Mouse (Mus musculus) liver, postnatal 0 days (tissue): ENCODE results near the gene Ckap5. TPM values are rescaled to one million over a fixed set of nuclear protein-coding genes. Genes with fewer than 3 reads are reported as not detected.
"Not testable (repeated sequence)": the region's sequence is repeated elsewhere in the genome, so short reads cannot be mapped to it uniquely, and the experiment has no call there.

Experiments
- ATAC-seq: fragments of 200-750 bp; cut with Nextera tagmentation; 2 replicates; pipeline ENCODE4 v1.8.0; 2017; ENCODE audit warnings: mild to moderate bottlenecking, moderate library complexity
- DNase-seq: peaks from one replicate; pipeline ENCODE4 v3.0.0-alpha.2; 2016
- H3K27ac ChIP-seq: fragments of 300-500 bp; sonication (generic); 2 replicates; pipeline ENCODE4 v1.5.1; 2014; ENCODE audit warnings: antibody characterized with exemption, moderate library complexity, mild to moderate bottlenecking, low read depth
- H3K27me3 ChIP-seq: fragments of 300-500 bp; sonication (generic); 2 replicates; pipeline ENCODE4 v1.6.1; 2014; ENCODE audit warnings: low read length, control low read depth, mixed read lengths; ENCODE audit not compliant: insufficient read depth
- H3K36me3 ChIP-seq: fragments of 300-500 bp; sonication (generic); replicated peaks from 2 replicates; pipeline ENCODE4 v1.6.1; 2014; ENCODE audit warnings: mild to moderate bottlenecking, control low read depth, low read length, moderate library complexity, mixed read lengths; ENCODE audit not compliant: insufficient read depth
- H3K4me1 ChIP-seq: fragments of 300-500 bp; sonication (generic); 2 replicates; pipeline ENCODE4 v1.6.1; 2014; ENCODE audit warnings: antibody characterized with exemption, mild to moderate bottlenecking, control low read depth; ENCODE audit not compliant: insufficient read depth
- H3K4me2 ChIP-seq: fragments of 300-500 bp; sonication (generic); 2 replicates; pipeline ENCODE4 v1.6.1; 2014; ENCODE audit warnings: low read depth, mild to moderate bottlenecking, low read length, moderate library complexity, mixed read lengths
- H3K4me3 ChIP-seq: fragments of 300-500 bp; sonication (generic); 2 replicates; pipeline ENCODE4 v1.5.1; 2014; ENCODE audit warnings: low read depth, low read length
- H3K9ac ChIP-seq: fragments of 300-500 bp; sonication (generic); replicated peaks from 2 replicates; pipeline ENCODE4 v1.6.1; 2014; ENCODE audit warnings: mild to moderate bottlenecking, moderate library complexity
- H3K9me3 ChIP-seq: fragments of 300-500 bp; sonication (generic); 2 replicates; pipeline ENCODE4 v1.6.1; 2016; ENCODE audit warnings: mild to moderate bottlenecking, control low read depth, low read length, mixed read lengths
- CTCF ChIP-seq: sonication (generic); IDR thresholded peaks from 2 replicates; pipeline ENCODE4 v1.5.1; 2016; ENCODE audit warnings: antibody characterized with exemption, low read depth
- EP300 ChIP-seq: IDR thresholded peaks from 2 replicates; pipeline ENCODE4 v1.6.1; 2016; ENCODE audit warnings: antibody characterized with exemption, low read depth, mild to moderate bottlenecking
- WGBS: fragments of 180-500 bp; shearing (Covaris S2); extraction: QIAGEN DNeasy Blood & Tissue Kit; methylation state at CpG from one replicate; pipeline ENCODE4 v1.1.7; 2014; ENCODE audit not compliant: insufficient replicate concordance; 5-methylcytosine and 5-hydroxymethylcytosine counted together
- polyA plus RNA-seq: library from polyadenylated mRNA; unstranded; fragments of >200 nt; fragmentation: Nextera tagmentation; extraction: Ambion mirVana; gene quantifications from 2 replicates; pipeline ENCODE4 v1.2.1, GENCODE M21; 2015

Gene Ckap5
- polyA plus RNA-seq, 1 experiment from 2014 or later: 22.1 TPM

- H3K4me3 ChIP-seq: no peak overlapping the region
- no peak for TF ChIP-seq EP300
- TF ChIP-seq CTCF: peak; percentile 43
- H3K9me3 ChIP-seq: no peaks in the 10 kb centered on the region
- H3K4me2 ChIP-seq: no peak overlapping the region
- no peaks in the 10 kb centered on the region for H3K27me3 ChIP-seq
- no peak for ATAC-seq
- no peaks in the 10 kb centered on the region for H3K4me1 ChIP-seq
- no peak overlapping the region for H3K27ac ChIP-seq
- WGBS: 84% methylated on average over 4 of the region's 4 CpGs
- H3K9ac ChIP-seq: no peak overlapping the region
- DNase-seq: no peak
- peaks cover 64% of the 10 kb centered on the region for H3K36me3 ChIP-seq
Measured at GRCm38 (mm10) chr2:91602389-91602788, 75.8 kb downstream of the Ckap5 start.

DNA sequence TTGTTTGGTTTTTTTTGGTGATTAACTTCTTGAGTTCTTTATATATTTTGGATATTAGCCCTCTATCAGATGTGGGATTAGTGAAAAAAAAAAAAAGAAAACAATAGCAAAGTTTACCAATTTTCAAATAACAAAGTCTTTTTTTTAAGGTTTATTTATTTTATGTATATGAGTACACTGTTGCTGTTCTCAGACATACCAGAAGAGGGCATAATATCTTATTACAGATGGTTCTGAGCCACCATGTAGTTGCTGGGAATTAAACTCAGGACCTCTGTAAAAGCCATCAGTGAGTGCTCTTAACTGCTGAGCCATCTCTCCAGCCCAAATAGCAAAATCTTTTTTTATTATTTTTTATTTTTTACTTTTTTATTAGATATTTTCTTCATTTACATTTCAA, 82.8 kb downstream of the Ckap5 start:
- not testable (repeated sequence) for ATAC-seq
- TF ChIP-seq CTCF: peak; percentile 19; the same call in 1 of the 2 replicates

GRCm38 (mm10) chr2:91622356-91622755, 95.8 kb downstream of the Ckap5 start:
- Histone ChIP-seq H3K27ac (no peak overlapping the region), H3K27me3 (no peaks in the 10 kb centered on the region), H3K36me3 (peaks cover 63% of the 10 kb centered on the region), H3K4me1 (no peaks in the 10 kb centered on the region), H3K9me3 (no peaks in the 10 kb centered on the region), H3K9ac (no peak overlapping the region), H3K4me3 (no peak overlapping the region), H3K4me2 (no peak overlapping the region)
- 94% methylated on average over 5 of the region's 5 CpGs for WGBS
- TF ChIP-seq EP300 (no peak), CTCF (no peak)
- DNase-seq: no peak
- no peak for ATAC-seq

More for the DNA sequence above, 82.8 kb downstream of the Ckap5 start:
- H3K9me3 ChIP-seq, H3K9ac ChIP-seq, H3K27ac ChIP-seq, DNase-seq, H3K4me2 ChIP-seq, H3K4me3 ChIP-seq, H3K27me3 ChIP-seq, H3K4me1 ChIP-seq: not testable (repeated sequence)
- peaks cover 30% of the 10 kb centered on the region for H3K36me3 ChIP-seq

GRCm38 (mm10) chr2:91623366-91623765, 96.8 kb downstream of the Ckap5 start:
- 95% methylated on average over 7 of the region's 7 CpGs for WGBS
- H3K4me1 ChIP-seq, DNase-seq, ATAC-seq, H3K4me2 ChIP-seq, H3K9ac ChIP-seq, H3K4me3 ChIP-seq, H3K9me3 ChIP-seq, H3K27ac ChIP-seq, H3K27me3 ChIP-seq: not testable (repeated sequence)
- H3K36me3 ChIP-seq: peaks cover 55% of the 10 kb centered on the region

DNA sequence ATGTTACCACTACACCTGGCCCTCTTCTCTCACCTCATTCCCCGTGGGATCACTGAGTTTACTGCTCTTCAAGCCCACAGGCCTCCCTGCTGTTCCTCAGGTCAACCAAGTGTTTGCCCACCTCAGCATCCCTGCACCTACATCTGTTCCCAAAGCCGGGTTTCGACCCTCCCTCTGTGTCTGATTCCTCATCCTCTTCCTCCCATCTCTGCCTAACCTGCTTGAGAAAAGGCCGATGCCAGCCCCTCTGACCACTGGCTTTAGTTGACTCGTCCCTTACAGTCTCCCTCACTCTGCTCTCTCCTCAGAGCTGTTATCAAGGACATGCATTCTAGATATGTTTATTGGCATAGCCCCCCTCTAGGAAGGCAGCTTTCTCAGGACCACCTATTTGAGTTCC, 100.9 kb downstream of the Ckap5 start:
- Histone ChIP-seq H3K27me3 (no peaks in the 10 kb centered on the region), H3K36me3 (peaks cover 24% of the 10 kb centered on the region), H3K9ac (no peak overlapping the region), H3K9me3 (no peaks in the 10 kb centered on the region), H3K4me1 (peaks cover 11% of the 10 kb centered on the region), H3K4me2 (no peak overlapping the region), H3K27ac (no peak overlapping the region), H3K4me3 (no peak overlapping the region)
- ATAC-seq (no peak), DNase-seq (no peak)
- TF ChIP-seq EP300: no peak
- no peak for TF ChIP-seq CTCF
- WGBS: 70% methylated on average over 5 of the region's 5 CpGs

- Histone ChIP-seq H3K4me1 (peaks cover 13% of the 10 kb centered on the region), H3K27me3 (no peaks in the 10 kb centered on the region), H3K4me2 (no peak overlapping the region), H3K36me3 (peaks cover 24% of the 10 kb centered on the region), H3K9ac (no peak overlapping the region), H3K27ac (no peak overlapping the region), H3K9me3 (no peaks in the 10 kb centered on the region), H3K4me3 (no peak overlapping the region)
- WGBS: 79% methylated on average over 8 of the region's 8 CpGs
- ATAC-seq (no peak), DNase-seq (no peak)
- TF ChIP-seq EP300: no peak
- no peak for TF ChIP-seq CTCF
Measured at GRCm38 (mm10) chr2:91628171-91628570, 101.6 kb downstream of the Ckap5 start.

DNA sequence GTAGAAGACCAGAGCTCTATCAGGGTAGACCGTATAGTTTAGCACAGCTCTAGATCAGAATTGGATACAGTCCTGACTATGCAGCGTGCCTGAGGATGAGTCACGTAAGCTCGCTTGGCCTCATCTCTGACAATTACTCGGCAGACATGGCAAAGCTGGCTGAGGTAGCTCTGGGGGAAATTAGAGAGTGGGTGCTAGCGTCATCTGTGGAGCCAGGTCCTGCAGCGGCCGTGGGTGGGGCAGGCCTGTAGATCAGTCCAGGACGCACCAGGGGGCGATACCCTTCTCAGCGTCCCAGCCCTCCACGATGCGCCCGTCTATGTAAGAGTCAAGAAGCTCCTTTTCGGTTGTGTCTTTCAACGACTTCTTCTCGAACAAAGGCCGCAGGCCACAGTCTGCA, 103.1 kb downstream of the Ckap5 start:
- Histone ChIP-seq H3K4me3 (no peak overlapping the region), H3K4me2 (no peak overlapping the region), H3K9me3 (no peaks in the 10 kb centered on the region), H3K36me3 (peaks cover 14% of the 10 kb centered on the region), H3K9ac (no peak overlapping the region), H3K27me3 (no peaks in the 10 kb centered on the region), H3K27ac (no peak overlapping the region), H3K4me1 (peaks cover 13% of the 10 kb centered on the region)
- TF ChIP-seq EP300: no peak
- peak; percentile 29 for TF ChIP-seq CTCF
- ATAC-seq: no peak
- WGBS: 76% methylated on average over 18 of the region's 18 CpGs
- DNase-seq: no peak
